Mouse (Mus musculus): ENCODE results near the gene Poc1b.

DNA sequence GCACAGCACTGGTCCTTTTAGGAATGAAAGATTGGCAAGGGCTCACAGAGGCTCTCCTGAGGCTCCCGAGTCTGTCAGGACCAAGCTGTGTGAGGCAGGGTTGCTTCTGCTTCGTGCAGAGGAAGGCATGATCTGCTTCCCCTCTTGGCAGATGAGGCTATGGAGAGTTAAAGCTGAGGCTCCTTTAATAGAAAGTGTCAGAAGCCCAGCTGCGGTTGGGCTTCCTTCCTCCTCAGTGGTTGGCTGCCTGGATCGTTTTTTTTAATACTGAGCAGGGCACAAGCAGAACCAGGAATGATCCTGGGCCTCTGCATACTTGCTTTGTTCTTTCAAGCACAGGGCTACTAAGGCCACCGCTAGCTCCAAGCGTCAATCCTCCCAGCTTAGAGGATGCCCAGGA is 23.8 kb downstream of the Poc1b start:
- TF ChIP-seq EP300 (optimal IDR thresholded peaks at IDR 0.05) (no peak), CTCF (IDR thresholded peaks at IDR 0.05; ENCODE audit: low read depth) (no peak)
